Mouse (Mus musculus) ES-E14 (cell line): ENCODE measurements at regions not wholly inside any gene's neighbourhood (a gene's known extent, or its start where the extent isn't known, plus 50 kb on each side); places are given as distances from the start of the nearest gene placed in this dataset.

Source experiments
- DNase-seq: peaks from one replicate; pipeline ENCODE4 v3.0.0-alpha.2; 2013; ENCODE audit warnings: low read depth, low spot score
- H3K27ac ChIP-seq: 2 replicates; pipeline ENCODE4 v1.5.1; 2012; ENCODE audit warnings: low read depth, mild to moderate bottlenecking, low read length, moderate library complexity, mixed read lengths; ENCODE audit not compliant: poor library complexity, insufficient read depth, severe bottlenecking
- H3K36me3 ChIP-seq: 2 replicates; pipeline ENCODE4 v1.6.1; 2012; ENCODE audit warnings: mild to moderate bottlenecking, low read length, moderate library complexity, mixed read lengths; ENCODE audit not compliant: control insufficient read depth, poor library complexity, insufficient read depth, severe bottlenecking
- H3K4me1 ChIP-seq, 2 experiments: fragments of 150-350 bp in 1 of 2; sonication (generic) in 1 of 2; 2 replicates each; pipeline ENCODE4 v1.6.1; 2012; ENCODE audit warnings: low read length in 2 of 2, mild to moderate bottlenecking in 1 of 2, mixed read lengths in 1 of 2; ENCODE audit not compliant: control insufficient read depth in 2 of 2, insufficient read depth in 2 of 2, poor library complexity in 1 of 2
- H3K4me3 ChIP-seq, 2 experiments: fragments of 150-350 bp in 1 of 2; sonication (generic) in 1 of 2; 2 replicates each; pipeline ENCODE4 v1.5.1; 2012; ENCODE audit warnings: low read length in 2 of 2, low read depth in 1 of 2, mild to moderate bottlenecking in 1 of 2, mixed read lengths in 1 of 2; ENCODE audit not compliant: insufficient read depth in 1 of 2, poor library complexity in 1 of 2, severe bottlenecking in 1 of 2
- H3K9ac ChIP-seq: 2 replicates; pipeline ENCODE4 v1.6.1; 2012; ENCODE audit warnings: low read depth, mild to moderate bottlenecking, low read length, mixed read lengths; ENCODE audit not compliant: poor library complexity, insufficient read depth, severe bottlenecking
- H3K9me3 ChIP-seq: fragments of 150-350 bp; sonication (generic); 2 replicates; pipeline ENCODE4 v1.6.1; 2012; ENCODE audit warnings: low read depth, mild to moderate bottlenecking, low read length; ENCODE audit not compliant: control insufficient read depth, insufficient read depth
- CHD2 ChIP-seq: IDR thresholded peaks from 2 replicates; pipeline ENCODE4 v1.6.1; 2014; ENCODE audit warnings: mild to moderate bottlenecking, low read depth, low read length, inconsistent platforms
- HCFC1 ChIP-seq: IDR thresholded peaks from 2 replicates; pipeline ENCODE4 v1.6.1; 2012; ENCODE audit warnings: low read length, inconsistent platforms, borderline replicate concordance; ENCODE audit not compliant: insufficient read depth
- MAFK ChIP-seq: IDR thresholded peaks from 2 replicates; pipeline ENCODE4 v1.6.1; 2014; ENCODE audit warnings: mild to moderate bottlenecking, low read depth, low read length, inconsistent platforms; ENCODE audit not compliant: insufficient read depth
- ZC3H11A ChIP-seq: IDR thresholded peaks from 2 replicates; pipeline ENCODE4 v1.6.1; 2012; ENCODE audit warnings: low read depth, mild to moderate bottlenecking, inconsistent platforms, low read length, borderline replicate concordance
- ZNF384 ChIP-seq: IDR thresholded peaks from 2 replicates; pipeline ENCODE4 v1.6.1; 2012; ENCODE audit warnings: low read depth, low read length, inconsistent platforms
- in situ Hi-C, 2 experiments: fragments of 600-800 bp; cut with MboI; formaldehyde crosslinking; loops; one replicate each; pipeline ENCODE4 v1.15.1; 2025; ENCODE audit warnings: low sequenced_read_pairs in 2 of 2, inconsistent platforms in 1 of 2; ENCODE audit not compliant: unreplicated experiment in 2 of 2

DNA sequence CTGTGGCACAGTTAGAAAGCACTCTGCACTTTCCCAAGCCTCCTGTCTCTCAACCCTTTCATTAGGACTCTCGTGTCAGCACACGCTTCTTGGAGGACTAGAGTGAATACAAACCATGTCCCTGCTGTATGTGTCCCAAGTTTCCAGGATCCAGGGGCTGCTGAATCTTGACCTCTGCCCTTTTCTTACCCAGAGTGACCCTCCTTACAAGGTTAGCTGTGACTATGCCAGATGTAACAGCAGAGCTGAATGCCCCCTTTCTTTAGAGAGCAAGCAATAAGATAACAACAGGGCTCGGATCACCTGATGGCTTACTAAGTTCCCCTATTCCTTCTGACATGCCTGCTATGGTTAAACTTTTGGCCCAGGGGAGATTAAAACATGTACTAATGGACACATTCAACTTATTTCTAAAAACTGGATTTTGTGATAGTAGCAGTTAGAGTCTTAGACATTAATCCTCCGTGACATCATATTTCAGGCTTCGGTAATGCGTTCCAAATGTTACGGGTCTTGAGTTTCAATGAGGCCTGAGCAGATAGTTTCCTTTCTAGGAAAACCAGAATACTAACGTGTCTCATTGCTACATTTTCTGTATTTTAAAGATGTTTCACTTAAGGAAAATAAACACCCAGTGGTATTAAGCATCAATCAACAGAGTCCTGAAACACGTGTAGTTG is 607.0 kb downstream of the Dhx35 start:
- Histone ChIP-seq H3K9me3 (no peaks in the 10 kb centered on the region), H3K36me3 (no peaks in the 10 kb centered on the region), H3K4me1 (no peaks in the 10 kb centered on the region), H3K27ac (no peak overlapping the region), H3K9ac (no peak overlapping the region), H3K4me3 (no peak overlapping the region)
- in situ Hi-C loops, result no loop called here
- TF ChIP-seq ZC3H11A (no peak), CHD2 (no peak), HCFC1 (no peak), ZNF384 (no peak), MAFK (no peak)
- no peak for DNase-seq

- in situ Hi-C loops, result no loop called here
- H3K4me3 ChIP-seq, result no peak overlapping the region
Observed at GRCm38 (mm10) chr2:159404940-159405339, 610.3 kb downstream of the Dhx35 start.

DNA sequence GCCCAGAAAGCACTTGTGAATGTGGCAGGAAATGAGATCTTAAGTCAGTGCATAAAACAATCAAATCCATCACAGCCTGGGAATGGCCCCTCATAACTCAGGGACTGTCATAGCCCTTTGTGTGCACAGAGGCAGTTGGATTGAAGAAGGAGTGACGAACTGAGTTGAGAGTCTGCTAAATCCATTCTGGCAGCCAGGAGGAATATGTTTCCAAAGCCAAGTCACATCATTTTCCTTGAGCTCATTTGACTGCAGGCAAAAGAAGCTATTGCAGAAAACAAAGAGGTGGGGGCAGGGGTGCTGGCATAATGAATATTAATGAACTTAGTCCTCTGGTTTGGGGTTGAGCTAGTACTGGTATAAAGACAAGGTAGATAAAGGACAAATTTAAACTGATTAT is 620.0 kb downstream of the Dhx35 start:
- in situ Hi-C loops, result no loop called here
- no peaks in the 10 kb centered on the region for H3K36me3 ChIP-seq
- H3K9me3 ChIP-seq, result no peaks in the 10 kb centered on the region
- TF ChIP-seq HCFC1, result no peak
- no peak for TF ChIP-seq ZNF384
- no peak for TF ChIP-seq ZC3H11A
- no peak for TF ChIP-seq MAFK
- no peak for TF ChIP-seq CHD2
- no peak for DNase-seq
- no peak overlapping the region for H3K9ac ChIP-seq
- H3K4me3 ChIP-seq, result no peak overlapping the region
- H3K4me1 ChIP-seq, result peaks cover 0 to 6% of the 10 kb centered on the region in 2 experiments; a peak in 2 of 4 replicates
- no peak overlapping the region for H3K27ac ChIP-seq

More at GRCm38 (mm10) chr2:159404940-159405339, 610.3 kb downstream of the Dhx35 start:
- no peaks in the 10 kb centered on the region for H3K9me3 ChIP-seq
- no peaks in the 10 kb centered on the region for H3K36me3 ChIP-seq
- H3K9ac ChIP-seq, result no peak overlapping the region
- no peak for TF ChIP-seq MAFK
- no peak overlapping the region for H3K27ac ChIP-seq
- no peaks in the 10 kb centered on the region for H3K4me1 ChIP-seq
- no peak for DNase-seq

DNA sequence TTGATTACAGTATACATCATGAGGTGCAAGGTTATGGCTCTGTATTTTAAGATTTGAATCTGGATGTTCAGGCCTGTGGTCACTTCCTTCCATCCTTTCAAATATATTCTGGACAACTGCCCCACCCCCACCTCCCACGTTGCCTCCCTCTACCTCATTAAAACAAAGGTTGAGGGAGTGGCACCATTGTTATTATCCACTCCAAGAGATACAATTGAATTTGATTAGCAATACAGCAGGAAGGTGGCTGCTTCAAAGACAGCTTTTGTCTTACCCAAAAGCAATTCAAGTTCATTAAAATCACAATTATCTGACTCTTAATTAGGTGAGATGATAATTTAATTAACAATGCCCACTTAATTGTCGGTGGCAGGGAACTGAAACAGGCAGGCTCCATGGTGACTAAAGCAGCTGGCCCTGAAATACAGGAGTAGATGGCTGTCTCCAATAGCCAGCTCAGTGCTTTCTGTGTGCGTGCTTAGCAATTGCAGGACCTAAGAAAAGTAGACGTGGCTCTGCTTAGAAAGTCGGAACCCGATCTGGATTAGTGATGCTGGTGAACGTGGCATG is 623.8 kb downstream of the Dhx35 start:
- DNase-seq, result peak; percentile 28
- in situ Hi-C loops, result no loop called here
- Histone ChIP-seq H3K9me3 (no peaks in the 10 kb centered on the region), H3K4me1 (peaks cover 0 to 6% of the 10 kb centered on the region in 2 experiments; a peak in 2 of 4 replicates), H3K36me3 (no peaks in the 10 kb centered on the region), H3K9ac (no peak overlapping the region), H3K27ac (no peak overlapping the region), H3K4me3 (no peak overlapping the region)
- TF ChIP-seq ZNF384, result no peak
- no peak for TF ChIP-seq MAFK
- TF ChIP-seq ZC3H11A, result no peak
- TF ChIP-seq CHD2, result no peak
- no peak for TF ChIP-seq HCFC1
